21 mouse cellular contexts compared by ENCODE assay signal in the genomic region with DNA sequence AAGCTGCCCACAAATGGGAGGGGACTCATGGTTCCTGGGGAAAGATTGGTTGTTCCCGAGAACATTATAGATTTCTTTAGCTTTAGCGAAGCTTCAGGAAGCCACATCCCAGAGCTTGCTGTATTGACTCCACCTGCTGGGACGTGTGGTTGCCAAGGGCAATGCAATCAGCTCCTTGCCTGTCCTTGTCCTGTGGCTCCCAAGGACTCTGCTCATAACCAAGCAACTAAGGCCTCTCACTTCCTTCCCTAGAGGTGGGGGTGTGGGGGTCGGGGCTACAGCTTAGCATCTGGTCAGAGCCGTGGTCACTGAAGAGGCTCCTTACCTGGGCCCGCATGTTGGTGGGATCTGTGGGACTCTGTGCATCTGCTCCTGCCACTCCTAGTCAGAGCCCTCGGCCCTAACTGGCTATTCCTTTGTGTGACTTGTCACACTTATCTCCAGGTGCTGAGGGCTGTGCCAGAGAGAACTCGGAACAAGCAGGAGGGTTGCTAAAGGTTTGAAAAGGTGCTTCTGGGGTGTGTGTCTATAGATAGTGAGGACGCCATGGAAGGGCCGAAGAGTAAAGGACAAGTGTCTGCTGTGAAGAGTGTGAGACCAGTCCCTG.
DNase-seq lines count a peak whose midpoint lies in the region; ATAC-seq lines count a peak whose summit lies in the region.
"Had no signal": no experiment of that assay in that cellular context is flagged by ENCODE, and none has a peak within 500 bp of the region (broad histone marks: within the 10 kb centered on the region; RNA-seq: fewer than 3 reads in every experiment).

No protein-coding gene starts in this region.

- peaks cover 29% of the 10 kb centered on the region for H3K4me1 ChIP-seq in hindbrain, embryonic 15.5 days (replicated peaks)
- H3K4me1 ChIP-seq in hindbrain, embryonic 16.5 days (ENCODE audit: control insufficient read depth, insufficient read depth, low read depth, low read length), result peaks cover 4% of the 10 kb centered on the region
- H3K4me1 ChIP-seq in midbrain, embryonic 16.5 days (ENCODE audit: control insufficient read depth, insufficient read depth, low read length), result peaks cover 30% of the 10 kb centered on the region
- H3K4me1 ChIP-seq in midbrain, embryonic 13.5 days (replicated peaks), result peaks cover 45% of the 10 kb centered on the region
- H3K4me1 ChIP-seq: liver, embryonic 15.5 days had no signal

- H3K27ac ChIP-seq in hindbrain, embryonic 15.5 days (replicated peaks), result no peak overlapping the region
- no peak overlapping the region for H3K27ac ChIP-seq in hindbrain, embryonic 16.5 days (ENCODE audit: low read depth, low read length)
- H3K27ac ChIP-seq in midbrain, embryonic 16.5 days (ENCODE audit: low read length), result no peak overlapping the region
- no peak overlapping the region for H3K27ac ChIP-seq in midbrain, embryonic 13.5 days
- H3K27ac ChIP-seq: embryonic facial prominence, embryonic 10.5 days; kidney, postnatal 0 days; limb, embryonic 10.5 days; liver, embryonic 15.5 days; macrophage had no signal

- H3K9ac ChIP-seq in hindbrain, embryonic 15.5 days, result no peak overlapping the region
- H3K9ac ChIP-seq in hindbrain, embryonic 16.5 days (ENCODE audit: low read depth, low read length), result no peak overlapping the region
- H3K9ac ChIP-seq in midbrain, embryonic 16.5 days (ENCODE audit: low read depth, low read length), result no peak overlapping the region
- H3K9ac ChIP-seq in midbrain, embryonic 13.5 days (replicated peaks), result no peak overlapping the region
- H3K9ac ChIP-seq: liver, embryonic 15.5 days had no signal

- DNase-seq in adrenal gland, adult 2 months, result peak; percentile 5
- DNase-seq in adrenal gland, postnatal 14 days, result no peak
- DNase-seq in gastrocnemius, postnatal 25 days, result no peak
- no peak for DNase-seq in cerebellum, adult 8-10 months
- DNase-seq: cerebellum, adult 11 months; cerebellum, postnatal 10 days; kidney, adult 18-20 months; liver; right cerebral cortex, postnatal 4 days had no signal

- ATAC-seq in hindbrain, embryonic 15.5 days (ENCODE audit: low FRiP score, low read depth), result peak; percentile 49; the same call in 1 of the 2 replicates
- no peak for ATAC-seq in hindbrain, embryonic 16.5 days
- peak; percentile 33; the same call in 1 of the 2 replicates for ATAC-seq in midbrain, embryonic 16.5 days
- ATAC-seq in midbrain, embryonic 13.5 days, result no peak
- ATAC-seq: lung, postnatal 0 days had no signal

- no peak overlapping the region for H3K4me2 ChIP-seq in hindbrain, embryonic 15.5 days
- no peak overlapping the region for H3K4me2 ChIP-seq in hindbrain, embryonic 16.5 days (ENCODE audit: low read length)
- no peak overlapping the region for H3K4me2 ChIP-seq in midbrain, embryonic 16.5 days (ENCODE audit: low read length)
- H3K4me2 ChIP-seq in midbrain, embryonic 13.5 days (replicated peaks), result no peak overlapping the region
- H3K4me2 ChIP-seq: heart, embryonic 11.5 days; liver, embryonic 15.5 days had no signal

- H3K27me3 ChIP-seq in hindbrain, embryonic 15.5 days, result no peaks in the 10 kb centered on the region
- no peaks in the 10 kb centered on the region for H3K27me3 ChIP-seq in hindbrain, embryonic 16.5 days (replicated peaks; ENCODE audit: control insufficient read depth, insufficient read depth, low read length)
- no peaks in the 10 kb centered on the region for H3K27me3 ChIP-seq in midbrain, embryonic 16.5 days (ENCODE audit: control insufficient read depth, insufficient read depth, low read depth, low read length)
- H3K27me3 ChIP-seq in midbrain, embryonic 13.5 days, result 0 out of 2 replicates have a peak, but pooled peaks cover 5% of the 10 kb centered on the region
- H3K27me3 ChIP-seq: liver, embryonic 15.5 days had no signal

- 73% methylated on average over 10 of the region's 10 CpGs for WGBS in hindbrain, embryonic 15.5 days
- 74% methylated on average over 10 of the region's 10 CpGs for whole genome bisulfite sequencing in hindbrain, embryonic 16.5 days
- WGBS in midbrain, embryonic 16.5 days, result 73% methylated on average over 10 of the region's 10 CpGs
- WGBS in midbrain, embryonic 13.5 days, result 69% methylated on average over 10 of the region's 10 CpGs

- no peak overlapping the region for H3K4me3 ChIP-seq in hindbrain, embryonic 15.5 days
- no peak overlapping the region for H3K4me3 ChIP-seq in hindbrain, embryonic 16.5 days (ENCODE audit: low read length)
- H3K4me3 ChIP-seq in midbrain, embryonic 16.5 days (ENCODE audit: low read depth, low read length), result no peak overlapping the region
- no peak overlapping the region for H3K4me3 ChIP-seq in midbrain, embryonic 13.5 days (replicated peaks)
- H3K4me3 ChIP-seq: embryonic facial prominence, embryonic 10.5 days; limb, embryonic 10.5 days; liver, embryonic 15.5 days; myocyte had no signal

- no peaks in the 10 kb centered on the region for H3K36me3 ChIP-seq in hindbrain, embryonic 15.5 days
- no peaks in the 10 kb centered on the region for H3K36me3 ChIP-seq in hindbrain, embryonic 16.5 days (ENCODE audit: control insufficient read depth, insufficient read depth, low read length)
- no peaks in the 10 kb centered on the region for H3K36me3 ChIP-seq in midbrain, embryonic 16.5 days (ENCODE audit: control insufficient read depth, insufficient read depth, low read length)
- H3K36me3 ChIP-seq in midbrain, embryonic 13.5 days, result no peaks in the 10 kb centered on the region
- H3K36me3 ChIP-seq: embryonic facial prominence, embryonic 10.5 days; limb, embryonic 10.5 days; liver, embryonic 15.5 days had no signal

- no peaks in the 10 kb centered on the region for H3K9me3 ChIP-seq in hindbrain, embryonic 15.5 days
- H3K9me3 ChIP-seq in hindbrain, embryonic 16.5 days (ENCODE audit: control insufficient read depth, low read length), result no peaks in the 10 kb centered on the region
- no peaks in the 10 kb centered on the region for H3K9me3 ChIP-seq in midbrain, embryonic 16.5 days (replicated peaks; ENCODE audit: control insufficient read depth, low read length, poor library complexity, severe bottlenecking)
- H3K9me3 ChIP-seq in midbrain, embryonic 13.5 days, result no peaks in the 10 kb centered on the region
- H3K9me3 ChIP-seq: embryonic facial prominence, embryonic 10.5 days; limb, embryonic 10.5 days; liver, embryonic 15.5 days had no signal

Comparison
In these comparisons a context has a peak if more than half of its experiments do, and no peak if none do; other contexts are left out.
1. ATAC-seq: peak in hindbrain, embryonic 15.5 days (single experiment) and midbrain, embryonic 16.5 days (single experiment); none in hindbrain, embryonic 16.5 days (single experiment) and midbrain, embryonic 13.5 days (single experiment).